Mouse (Mus musculus): ENCODE data around the gene Hand2.

Hand2 gene

GRCm38 (mm10) chr8:57342386-57343090 is 21.8 kb downstream of the Hand2 start:
- no peak for DNase-seq (ENCODE audit: low spot score in 2 of 2)

- DNase-seq (ENCODE audit: low spot score in 2 of 2): no peak
Measured at GRCm38 (mm10) chr8:57343731-57344315, 23.0 kb downstream of the Hand2 start.

GRCm38 (mm10) chr8:57344956-57345870 is 24.4 kb downstream of the Hand2 start:
- no peak for DNase-seq (ENCODE audit: low spot score in 2 of 2)

- no peak for DNase-seq (ENCODE audit: low spot score in 2 of 2)
Measured at GRCm38 (mm10) chr8:57346371-57346770, 25.6 kb downstream of the Hand2 start.

- no peak for DNase-seq (ENCODE audit: low spot score in 2 of 2)
Measured at GRCm38 (mm10) chr8:57347141-57347540, 26.4 kb downstream of the Hand2 start.

- no peak for DNase-seq (ENCODE audit: low spot score in 2 of 2)
Measured at GRCm38 (mm10) chr8:57348251-57348650, 27.5 kb downstream of the Hand2 start.

GRCm38 (mm10) chr8:57348866-57349520 is 28.2 kb downstream of the Hand2 start:
- no peak for DNase-seq (ENCODE audit: low spot score in 2 of 2)

GRCm38 (mm10) chr8:57351861-57352260 is 31.1 kb downstream of the Hand2 start:
- DNase-seq (ENCODE audit: low spot score in 2 of 2): no peak

- DNase-seq (ENCODE audit: low spot score in 2 of 2): no peak
Measured at GRCm38 (mm10) chr8:57353346-57354305, 32.8 kb downstream of the Hand2 start.

GRCm38 (mm10) chr8:57354876-57355275 is 34.1 kb downstream of the Hand2 start:
- DNase-seq (ENCODE audit: low spot score in 2 of 2): no peak

- DNase-seq (ENCODE audit: low spot score in 2 of 2): no peak
Measured at GRCm38 (mm10) chr8:57356529-57357325, 35.9 kb downstream of the Hand2 start.

GRCm38 (mm10) chr8:57360493-57360892 is 39.7 kb downstream of the Hand2 start:
- no peak for DNase-seq (ENCODE audit: low spot score in 2 of 2)

GRCm38 (mm10) chr8:57361003-57361805 is 40.4 kb downstream of the Hand2 start:
- DNase-seq (ENCODE audit: low spot score in 2 of 2): no peak

GRCm38 (mm10) chr8:57362881-57363280 is 42.1 kb downstream of the Hand2 start:
- no peak for DNase-seq (ENCODE audit: low spot score in 2 of 2)

- no peak for DNase-seq (ENCODE audit: low spot score in 2 of 2)
Measured at GRCm38 (mm10) chr8:57374044-57374443, 53.3 kb downstream of the Hand2 start.
